Mouse (Mus musculus): ENCODE measurements at regions not wholly inside any gene's neighbourhood (a gene's known extent, or its start where the extent isn't known, plus 50 kb on each side); places are given as distances from the start of the nearest gene placed in this dataset.

- no peak for DNase-seq (ENCODE audit: low spot score in 2 of 2)
Measured at GRCm38 (mm10) chr9:41327561-41327960, 166.1 kb upstream of the Ubash3b start.

- no peak for DNase-seq (ENCODE audit: low spot score in 2 of 2)
Measured at GRCm38 (mm10) chr9:41326772-41327560, 165.5 kb upstream of the Ubash3b start.

- no peak for DNase-seq (ENCODE audit: low spot score in 2 of 2)
Measured at GRCm38 (mm10) chr9:41321521-41321920, 160.0 kb upstream of the Ubash3b start.

GRCm38 (mm10) chr9:41319066-41319465 lies 157.6 kb upstream of the Ubash3b start:
- no peak for DNase-seq (ENCODE audit: low spot score in 2 of 2)

- DNase-seq (ENCODE audit: low spot score in 2 of 2) = no peak
Measured at GRCm38 (mm10) chr9:41306229-41306628, 144.7 kb upstream of the Ubash3b start.

- DNase-seq (ENCODE audit: low spot score in 2 of 2) = no peak
Measured at GRCm38 (mm10) chr9:41303494-41303828, 142.0 kb upstream of the Ubash3b start.

GRCm38 (mm10) chr9:41302809-41303493 lies 141.5 kb upstream of the Ubash3b start:
- DNase-seq (ENCODE audit: low spot score in 2 of 2) = no peak

- no peak for DNase-seq (ENCODE audit: low spot score in 2 of 2)
Measured at GRCm38 (mm10) chr9:41286145-41286468, 124.6 kb upstream of the Ubash3b start.

- DNase-seq (ENCODE audit: low spot score in 2 of 2) = no peak
Measured at GRCm38 (mm10) chr9:41285266-41286144, 124.0 kb upstream of the Ubash3b start.

- DNase-seq (ENCODE audit: low spot score in 2 of 2) = no peak
Measured at GRCm38 (mm10) chr9:41277726-41278125, 116.2 kb upstream of the Ubash3b start.

GRCm38 (mm10) chr9:41273839-41274271 lies 112.4 kb upstream of the Ubash3b start:
- no peak for DNase-seq (ENCODE audit: low spot score in 2 of 2)

- DNase-seq (ENCODE audit: low spot score in 2 of 2) = no peak
Measured at GRCm38 (mm10) chr9:41273171-41273781, 111.8 kb upstream of the Ubash3b start.

GRCm38 (mm10) chr9:41272596-41272995 lies 111.1 kb upstream of the Ubash3b start:
- DNase-seq (ENCODE audit: low spot score in 2 of 2) = no peak

GRCm38 (mm10) chr9:41268112-41268511 lies 106.6 kb upstream of the Ubash3b start:
- no peak for DNase-seq (ENCODE audit: low spot score in 2 of 2)

- DNase-seq (ENCODE audit: low spot score in 2 of 2) = no peak
Measured at GRCm38 (mm10) chr9:41264485-41264884, 103.0 kb upstream of the Ubash3b start.

GRCm38 (mm10) chr9:41257244-41257643 lies 95.7 kb upstream of the Ubash3b start:
- DNase-seq (ENCODE audit: low spot score in 2 of 2) = no peak

GRCm38 (mm10) chr9:41242372-41242771 lies 80.9 kb upstream of the Ubash3b start:
- no peak for DNase-seq (ENCODE audit: low spot score in 2 of 2)

- no peak for DNase-seq (ENCODE audit: low spot score in 2 of 2)
Measured at GRCm38 (mm10) chr9:41239097-41239451, 77.6 kb upstream of the Ubash3b start.

- DNase-seq (ENCODE audit: low spot score in 2 of 2) = no peak
Measured at GRCm38 (mm10) chr9:41238395-41239096, 77.0 kb upstream of the Ubash3b start.

- no peak for DNase-seq (ENCODE audit: low spot score in 2 of 2)
Measured at GRCm38 (mm10) chr9:41237265-41237664, 75.8 kb upstream of the Ubash3b start.

- no peak for DNase-seq (ENCODE audit: low spot score in 2 of 2)
Measured at GRCm38 (mm10) chr9:41229225-41229582, 67.7 kb upstream of the Ubash3b start.
